Mouse (Mus musculus): ENCODE measurements around the gene Fhad1.

The Fhad1 gene

GRCm38 (mm10) chr4:141881289-141881914, 133.5 kb downstream of the Fhad1 start:
- DNase-seq (ENCODE audit: low spot score): no peak

GRCm38 (mm10) chr4:141879875-141880274, 135.0 kb downstream of the Fhad1 start:
- no peak for DNase-seq (ENCODE audit: low spot score)

- DNase-seq (ENCODE audit: low spot score): no peak
Observed at GRCm38 (mm10) chr4:141879074-141879473, 135.8 kb downstream of the Fhad1 start.

- no peak for DNase-seq (ENCODE audit: low spot score)
Observed at GRCm38 (mm10) chr4:141878621-141879020, 136.3 kb downstream of the Fhad1 start.

- DNase-seq (ENCODE audit: low spot score): no peak
Observed at GRCm38 (mm10) chr4:141875481-141876108, 139.3 kb downstream of the Fhad1 start.

GRCm38 (mm10) chr4:141874601-141875460, 140.1 kb downstream of the Fhad1 start, which contains the start of gene Efhd2:
Gene Efhd2 (minus strand): TSS chr4:141874920.
- DNase-seq (ENCODE audit: low spot score): peak; percentile 66

GRCm38 (mm10) chr4:141874111-141874600, 140.7 kb downstream of the Fhad1 start:
- DNase-seq (ENCODE audit: low spot score): no peak

GRCm38 (mm10) chr4:141872977-141873376, 141.9 kb downstream of the Fhad1 start:
- DNase-seq (ENCODE audit: low spot score): no peak

GRCm38 (mm10) chr4:141871909-141872308, 143.0 kb downstream of the Fhad1 start:
- no peak for DNase-seq (ENCODE audit: low spot score)

GRCm38 (mm10) chr4:141871333-141871725, 143.6 kb downstream of the Fhad1 start:
- no peak for DNase-seq (ENCODE audit: low spot score)

- no peak for DNase-seq (ENCODE audit: low spot score)
Observed at GRCm38 (mm10) chr4:141870666-141871332, 144.1 kb downstream of the Fhad1 start.

GRCm38 (mm10) chr4:141869436-141870215, 145.3 kb downstream of the Fhad1 start:
- no peak for DNase-seq (ENCODE audit: low spot score)

- no peak for DNase-seq (ENCODE audit: low spot score)
Observed at GRCm38 (mm10) chr4:141868051-141868450, 146.8 kb downstream of the Fhad1 start.

- DNase-seq (ENCODE audit: low spot score): no peak
Observed at GRCm38 (mm10) chr4:141867498-141867897, 147.4 kb downstream of the Fhad1 start.

- DNase-seq (ENCODE audit: low spot score): no peak
Observed at GRCm38 (mm10) chr4:141866933-141867490, 147.9 kb downstream of the Fhad1 start.

- no peak for DNase-seq (ENCODE audit: low spot score)
Observed at GRCm38 (mm10) chr4:141865600-141865999, 149.3 kb downstream of the Fhad1 start.

GRCm38 (mm10) chr4:141865006-141865405, 149.9 kb downstream of the Fhad1 start:
- DNase-seq (ENCODE audit: low spot score): no peak

- no peak for DNase-seq (ENCODE audit: low spot score)
Observed at GRCm38 (mm10) chr4:141864506-141864905, 150.4 kb downstream of the Fhad1 start.

- no peak for DNase-seq (ENCODE audit: low spot score)
Observed at GRCm38 (mm10) chr4:141863726-141864280, 151.1 kb downstream of the Fhad1 start.

- DNase-seq (ENCODE audit: low spot score): no peak
Observed at GRCm38 (mm10) chr4:141862867-141863266, 152.0 kb downstream of the Fhad1 start.
